Mouse (Mus musculus): ENCODE data around the gene Zfp286. TPM values are rescaled to one million over a fixed set of nuclear protein-coding genes. Genes with fewer than 3 reads are reported as not detected.

Gene Zfp286
- total and polyA plus RNA-seq, 3 experiments = not detected

DNA sequence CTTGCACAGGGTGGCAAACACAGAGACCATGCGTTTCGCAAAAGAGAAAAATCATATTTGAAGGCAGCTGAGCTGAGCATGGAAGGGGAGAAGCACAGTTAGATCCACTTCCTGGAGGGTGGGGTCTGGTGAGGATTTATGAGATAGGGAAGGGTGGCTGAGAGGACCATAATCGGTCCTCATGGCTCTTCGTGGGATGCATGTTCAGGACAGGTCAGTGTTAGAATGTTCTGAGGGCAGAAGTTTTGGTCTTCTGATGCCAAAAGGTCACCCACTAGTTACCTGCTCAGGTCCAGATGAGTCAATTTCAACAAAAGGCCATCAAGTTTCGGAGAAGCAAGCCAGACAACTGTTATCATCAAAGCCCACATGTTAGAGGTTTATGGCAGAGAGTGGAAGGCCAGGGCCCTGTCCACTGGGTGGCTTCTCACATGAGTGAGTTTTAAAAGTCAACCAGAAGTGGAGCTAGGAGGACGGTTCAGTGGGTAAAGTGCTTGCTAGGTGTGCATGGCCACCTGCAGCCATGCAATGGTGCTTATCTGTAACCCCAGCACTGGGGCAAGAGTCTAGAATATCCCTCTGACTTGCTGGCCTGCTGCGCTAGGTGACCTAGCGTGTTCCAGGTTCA, 29.9 kb upstream of the Zfp286 start (continued):
- TF ChIP-seq GATA1 (IDR thresholded peaks at IDR 0.05; ENCODE audit: low read depth, low read length) = peak; percentile 46; the same call in 1 of the 2 replicates
- TF ChIP-seq MAX (IDR thresholded peaks at IDR 0.05; ENCODE audit: low read length) = peak; percentile 61
- peak; percentile 52; the same call in 1 of the 2 replicates for TF ChIP-seq MXI1 (IDR thresholded peaks at IDR 0.05; ENCODE audit: low read depth, low read length)
- TF ChIP-seq UBTF (IDR thresholded peaks at IDR 0.05; ENCODE audit: borderline replicate concordance, insufficient read depth, low read depth, low read length) = no peak
- TF ChIP-seq SIN3A (IDR thresholded peaks at IDR 0.05; ENCODE audit: low read length) = peak; percentile 56; the same call in 1 of the 2 replicates
- peak; percentile 74 for TF ChIP-seq TAL1 (IDR thresholded peaks at IDR 0.05; ENCODE audit: low read length)
- TF ChIP-seq CHD1 (IDR thresholded peaks at IDR 0.05; ENCODE audit: low read depth, low read length) = no peak

DNA sequence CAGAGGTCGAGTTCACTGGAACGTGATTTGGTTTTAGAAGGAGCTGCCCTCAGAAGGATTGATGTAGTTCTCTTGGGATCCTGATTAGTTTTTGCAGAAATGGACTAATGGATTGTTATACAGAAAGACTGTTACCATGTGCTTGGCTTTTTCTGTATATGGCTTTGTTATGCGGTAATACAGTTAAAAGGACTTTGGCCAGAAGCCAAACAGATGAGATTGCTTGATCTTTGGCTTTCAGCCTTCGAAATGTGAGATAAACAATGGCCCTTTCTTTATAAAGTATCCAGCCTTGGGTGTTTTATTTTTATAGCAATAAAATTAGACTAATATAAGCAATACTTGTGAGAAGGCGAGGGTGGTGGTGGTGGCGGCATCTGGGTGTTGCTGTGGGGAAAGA, 27.3 kb upstream of the Zfp286 start:
- Histone ChIP-seq H3K9ac (ENCODE audit: control insufficient read depth, low read depth, low read length, poor library complexity, severe bottlenecking) (no peak overlapping the region), H3K27ac (ENCODE audit: control insufficient read depth, low read depth, low read length) (no peak overlapping the region), H3K36me3 (ENCODE audit: control insufficient read depth in 1 of 2, insufficient read depth in 2 of 2, low read length in 2 of 2) (peaks cover 0 to 20% of the 10 kb centered on the region in 2 experiments; a peak in 2 of 4 replicates), H3K4me1 (ENCODE audit: control insufficient read depth in 1 of 2, insufficient read depth in 2 of 2, low read length in 2 of 2) (peaks cover 15 to 36% of the 10 kb centered on the region in 2 experiments), H3K9me3 (replicated peaks; ENCODE audit: insufficient read depth, low read length) (no peaks in the 10 kb centered on the region), H3K79me2 (ENCODE audit: control insufficient read depth, insufficient read depth, low read length, poor library complexity) (no peaks in the 10 kb centered on the region), H3K27me3 (ENCODE audit: control insufficient read depth in 1 of 2, insufficient read depth in 2 of 2, low read length in 2 of 2) (no peaks in the 10 kb centered on the region), H3K4me3 (ENCODE audit: control insufficient read depth in 1 of 2, insufficient read depth in 1 of 2, low read depth in 2 of 2, low read length in 2 of 2) (no peak overlapping the region)
- DNase-seq (ENCODE audit: low read depth, low spot score) = peak; percentile 47
- TF ChIP-seq NRF1 (IDR thresholded peaks at IDR 0.05; ENCODE audit: insufficient read depth, low read depth, low read length, poor library complexity, severe bottlenecking) (no peak), CTCF (IDR thresholded peaks at IDR 0.05 in 2 of 3, conservative IDR thresholded peaks at IDR 0.05 in 1 of 3; ENCODE audit: control insufficient read depth in 1 of 3, insufficient read depth in 1 of 3, low read depth in 2 of 3, low read length in 3 of 3, poor library complexity in 1 of 3, severe bottlenecking in 1 of 3) (no peak), ZMIZ1 (IDR thresholded peaks at IDR 0.05; ENCODE audit: low read depth, low read length) (no peak), RAD21 (IDR thresholded peaks at IDR 0.05; ENCODE audit: low read depth, low read length) (no peak), MYC (IDR thresholded peaks at IDR 0.05; ENCODE audit: low read depth, low read length) (no peak), NELFE (IDR thresholded peaks at IDR 0.05; ENCODE audit: low read depth, low read length) (no peak), ETS1 (IDR thresholded peaks at IDR 0.05; ENCODE audit: low read depth, low read length) (0 out of 2 replicates have a peak, but pooled peaks have one; percentile 53), HCFC1 (IDR thresholded peaks at IDR 0.05; ENCODE audit: low read depth, low read length) (no peak)

DNA sequence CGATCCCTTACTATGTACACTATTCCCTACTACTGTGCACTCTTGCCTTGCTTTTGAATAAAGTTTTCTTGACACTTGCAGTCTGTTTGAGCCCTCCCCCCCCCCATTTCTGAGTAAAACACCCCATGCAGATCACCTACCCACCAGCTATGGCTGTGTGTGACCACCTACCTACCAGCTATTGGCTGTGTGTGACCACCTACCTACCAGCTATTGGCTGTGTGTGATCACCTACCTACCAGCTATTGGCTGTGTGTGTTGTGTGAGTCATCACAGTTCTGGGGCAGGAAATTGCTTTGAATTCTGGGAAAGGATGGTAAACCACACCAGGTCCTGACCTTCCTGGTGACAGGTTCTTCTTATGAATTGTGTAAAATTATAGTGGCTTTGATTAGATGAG, 26.2 kb upstream of the Zfp286 start:
- Histone ChIP-seq H3K4me1 (ENCODE audit: control insufficient read depth in 1 of 2, insufficient read depth in 2 of 2, low read length in 2 of 2) (peaks cover 15 to 34% of the 10 kb centered on the region in 2 experiments), H3K27me3 (ENCODE audit: control insufficient read depth in 1 of 2, insufficient read depth in 2 of 2, low read length in 2 of 2) (no peaks in the 10 kb centered on the region), H3K4me3 (ENCODE audit: control insufficient read depth in 1 of 2, insufficient read depth in 1 of 2, low read depth in 2 of 2, low read length in 2 of 2) (no peak overlapping the region), H3K27ac (ENCODE audit: control insufficient read depth, low read depth, low read length) (no peak overlapping the region), H3K36me3 (ENCODE audit: control insufficient read depth in 1 of 2, insufficient read depth in 2 of 2, low read length in 2 of 2) (peaks cover 0 to 18% of the 10 kb centered on the region in 2 experiments; a peak in 2 of 4 replicates), H3K9me3 (replicated peaks; ENCODE audit: insufficient read depth, low read length) (no peaks in the 10 kb centered on the region), H3K79me2 (ENCODE audit: control insufficient read depth, insufficient read depth, low read length, poor library complexity) (no peaks in the 10 kb centered on the region), H3K9ac (ENCODE audit: control insufficient read depth, low read depth, low read length, poor library complexity, severe bottlenecking) (no peak overlapping the region)
- peak; percentile 74 for DNase-seq (ENCODE audit: low read depth, low spot score)
- no peak for TF ChIP-seq TBP (IDR thresholded peaks at IDR 0.05; ENCODE audit: low read depth, low read length)
- no peak for TF ChIP-seq TAL1 (IDR thresholded peaks at IDR 0.05; ENCODE audit: low read length)
- TF ChIP-seq HCFC1 (IDR thresholded peaks at IDR 0.05; ENCODE audit: low read depth, low read length) = 0 out of 2 replicates have a peak, but pooled peaks have one; percentile 44
